Mouse (Mus musculus): ENCODE results near the gene Adra1b.

DNA sequence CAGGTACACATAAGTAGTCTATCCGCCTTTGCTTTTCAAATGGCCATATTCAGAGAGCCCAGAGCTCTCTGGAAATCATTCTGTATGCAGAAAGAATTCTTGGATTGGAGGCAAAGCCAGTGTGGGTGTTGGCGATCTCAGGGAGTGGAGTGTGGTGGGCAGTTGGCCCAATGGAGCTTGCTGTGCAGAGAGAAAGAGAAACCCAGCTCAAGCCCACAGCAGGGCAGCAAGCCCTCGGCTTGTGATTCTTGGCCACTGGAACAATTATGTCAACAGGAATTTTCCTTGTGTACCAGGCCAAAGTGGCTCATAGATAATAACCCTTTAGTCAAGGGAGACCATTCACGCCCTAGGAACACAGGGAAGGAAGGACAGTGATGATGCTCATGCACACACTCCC is 53.0 kb downstream of the Adra1b start:
- TF ChIP-seq ZC3H11A (IDR thresholded peaks at IDR 0.05; ENCODE audit: borderline replicate concordance, low read depth, low read length) = no peak
- no peak for TF ChIP-seq ZNF384 (IDR thresholded peaks at IDR 0.05; ENCODE audit: low read depth, low read length)
- TF ChIP-seq HCFC1 (IDR thresholded peaks at IDR 0.05; ENCODE audit: borderline replicate concordance, insufficient read depth, low read length) = no peak
- no peak for TF ChIP-seq MAFK (IDR thresholded peaks at IDR 0.05; ENCODE audit: insufficient read depth, low read depth, low read length)
- TF ChIP-seq CHD2 (IDR thresholded peaks at IDR 0.05; ENCODE audit: low read depth, low read length) = no peak

Measured in ES-E14 (cell line).